Mouse (Mus musculus) central nervous system, embryonic 11.5 days (tissue): ENCODE results near the gene Rhov. TPM values are rescaled to one million over a fixed set of nuclear protein-coding genes. Genes with fewer than 3 reads are reported as not detected.

Experiments
- polyA plus RNA-seq: library from polyadenylated mRNA; depleted of rRNA; stranded (reverse); fragments of >200 nt; gene quantifications from 2 replicates; pipeline ENCODE4 v1.2.3, GENCODE M21; 2012; rRNA removed

The Rhov gene
- 0.98 and 1.7 TPM in 2 replicates for polyA plus RNA-seq

GRCm38 (mm10) chr2:119270643-119271331 is at the start of gene Rhov:
Gene Rhov (minus strand): TSS chr2:119271272.

GRCm38 (mm10) chr2:119288270-119288882 is 17.3 kb upstream of the Rhov start, which contains the start of gene Vps18:
Gene Vps18 (plus strand): TSS chr2:119288740.

GRCm38 (mm10) chr2:119237210-119237870 is 33.7 kb downstream of the Rhov start, which contains the start of gene Spint1:
Gene Spint1 (plus strand): TSS chr2:119237362.

GRCm38 (mm10) chr2:119229775-119230704 is 41.0 kb downstream of the Rhov start, which contains the start of gene Ppp1r14d:
Gene Ppp1r14d (minus strand): TSS chr2:119229906.

Other genes with a start within 250 kb of the Rhov start
- 15.2 and 18.8 TPM in 2 replicates for gene Ccdc32, start 241.9 kb downstream of the Rhov start, polyA plus RNA-seq
- 9.2 and 10.1 TPM in 2 replicates for gene Rpusd2, start 236.5 kb downstream of the Rhov start, polyA plus RNA-seq
- gene Knl1, start 224.2 kb downstream of the Rhov start, polyA plus RNA-seq: 10.9 and 14.5 TPM in 2 replicates
- 52.8 and 53.0 TPM in 2 replicates for gene Rad51, start 158.5 kb downstream of the Rhov start, polyA plus RNA-seq
- gene Rmdn3, start 114.2 kb downstream of the Rhov start, polyA plus RNA-seq: 32.3 and 40.1 TPM in 2 replicates
- 1.8 and 3.3 TPM in 2 replicates for gene Gchfr, start 103.5 kb downstream of the Rhov start, polyA plus RNA-seq
- 0.02 TPM in 1 of 2 replicates, not detected in the other for gene Gm14137, start 96.8 kb downstream of the Rhov start, polyA plus RNA-seq
- gene Zfyve19, start 62.7 kb downstream of the Rhov start, polyA plus RNA-seq: 42.1 and 53.1 TPM in 2 replicates
- gene Dnajc17, start 62.5 kb downstream of the Rhov start, polyA plus RNA-seq: 35.0 and 61.3 TPM in 2 replicates
- 0.06 TPM in 1 of 2 replicates, not detected in the other for gene Ppp1r14d, start 41.4 kb downstream of the Rhov start, polyA plus RNA-seq
- 1.6 and 2.7 TPM in 2 replicates for gene Spint1, start 33.9 kb downstream of the Rhov start, polyA plus RNA-seq
- 14.3 and 16.2 TPM in 2 replicates for gene Vps18, start 17.5 kb upstream of the Rhov start, polyA plus RNA-seq
- gene Dll4, start 54.5 kb upstream of the Rhov start, polyA plus RNA-seq: 4.0 and 5.0 TPM in 2 replicates
- gene Chac1, start 80.0 kb upstream of the Rhov start, polyA plus RNA-seq: 0.59 and 1.0 TPM in 2 replicates
- 14.3 and 15.8 TPM in 2 replicates for gene Ino80, start 206.4 kb upstream of the Rhov start, polyA plus RNA-seq